Mouse (Mus musculus): Measurements from ENCODE around the gene Robo2.
"Not testable (repeated sequence)": the region's sequence is repeated elsewhere in the genome, so short reads cannot be mapped to it uniquely, and the experiment has no call there.

Robo2 gene

DNA sequence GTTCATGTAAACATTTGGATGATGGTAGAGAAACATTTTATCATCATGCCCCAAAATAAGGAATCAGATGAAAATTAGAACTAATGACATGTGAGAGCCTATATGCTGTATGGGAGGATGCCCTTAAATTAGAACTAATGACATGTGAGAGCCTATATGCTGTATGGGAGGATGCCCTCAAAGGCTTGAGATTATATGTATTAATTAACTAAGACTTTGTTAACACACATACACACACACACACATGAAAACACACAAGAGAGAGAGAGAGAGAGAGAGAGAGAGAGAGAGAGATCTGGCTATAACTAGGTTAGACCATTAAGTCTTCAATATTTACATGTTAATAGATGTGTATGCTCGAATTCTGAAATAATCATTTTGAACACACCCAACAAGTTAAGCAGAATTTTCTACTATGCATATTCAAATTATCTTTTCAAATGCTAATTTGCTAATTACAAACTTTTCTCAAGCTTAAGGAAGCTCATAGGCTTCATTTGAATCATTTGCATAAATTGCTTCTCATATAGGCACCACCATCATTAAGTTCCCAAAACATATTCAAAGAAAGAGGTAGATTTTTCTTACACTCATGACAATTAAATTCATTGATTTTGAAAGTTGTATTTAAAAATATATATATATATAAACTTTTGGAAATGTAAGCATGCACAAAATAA is 211.5 kb downstream of the Robo2 start:
- no peak for DNase-seq

DNA sequence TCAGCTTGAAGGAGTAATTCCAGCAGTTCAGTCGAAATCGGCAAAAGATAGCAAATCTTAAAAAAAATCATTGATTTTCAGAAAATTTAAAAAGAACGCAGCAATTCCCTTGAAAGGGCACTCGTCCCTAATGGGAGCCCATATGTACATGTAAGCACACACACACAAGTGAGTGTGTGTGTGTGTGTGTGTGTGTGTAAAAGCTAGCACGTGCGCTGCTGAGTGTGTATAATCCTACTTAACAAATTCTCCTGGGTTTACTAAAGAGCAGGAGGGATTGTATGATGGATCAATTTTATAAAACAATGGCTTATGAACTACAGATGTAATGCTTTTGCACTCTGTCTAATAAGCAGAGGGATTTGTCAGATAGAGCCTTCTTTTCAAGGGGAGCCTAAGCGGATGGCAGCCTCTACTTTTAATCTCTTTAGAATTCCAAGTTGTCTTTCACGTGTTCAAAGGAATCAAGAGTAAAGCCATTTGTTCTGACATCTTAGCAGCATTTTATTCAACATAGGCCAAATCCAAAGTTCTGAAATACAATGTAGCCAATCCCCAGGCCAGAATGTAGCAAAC is 218.6 kb downstream of the Robo2 start:
- no peak for DNase-seq

DNA sequence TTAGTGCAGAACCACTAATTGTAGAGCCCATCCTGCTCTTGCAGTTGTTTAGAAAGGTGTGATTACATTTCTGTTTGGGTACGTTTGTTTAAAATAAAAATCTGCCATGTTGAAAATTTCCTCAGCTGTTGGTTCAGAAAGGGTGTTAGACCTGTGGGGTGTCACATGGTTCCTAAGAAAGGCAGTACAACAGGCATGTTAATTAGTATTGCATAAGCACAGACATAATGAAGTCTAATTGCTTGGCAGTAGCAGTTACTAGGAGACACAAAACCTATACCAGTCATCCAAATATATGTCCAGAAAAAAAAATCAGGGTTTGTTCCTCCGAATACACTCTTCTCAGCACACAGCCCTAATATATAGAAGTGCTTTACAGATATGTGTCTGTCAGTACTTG is 220.0 kb downstream of the Robo2 start:
- no peak for DNase-seq

DNA sequence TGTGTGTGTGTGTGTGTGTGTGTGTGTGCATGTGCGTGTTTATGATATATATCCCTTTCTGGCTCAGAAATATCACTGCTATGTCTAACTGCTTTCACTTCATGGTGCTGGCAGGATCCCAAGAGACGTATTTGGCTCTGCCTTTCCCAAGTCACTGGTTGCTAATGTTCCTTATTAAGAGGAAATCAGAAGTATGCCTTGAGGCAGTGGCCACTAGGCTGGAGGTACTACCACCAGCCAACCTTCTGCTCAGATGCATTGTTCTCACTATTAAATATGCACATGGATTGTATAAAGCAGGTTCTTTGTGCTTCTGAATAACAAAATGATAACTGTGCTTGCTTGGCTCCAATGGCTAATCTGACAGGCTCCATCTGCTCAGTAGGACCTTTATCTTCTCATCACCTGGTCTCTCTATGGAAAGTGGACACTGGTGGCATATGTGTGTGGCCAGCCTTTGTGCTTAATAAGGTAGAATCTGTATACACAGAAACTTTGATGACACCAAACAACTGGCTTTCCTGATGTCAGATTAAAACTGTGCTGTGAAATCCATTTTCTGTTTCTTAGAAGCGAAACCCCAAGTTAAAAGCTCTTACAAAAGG is 229.0 kb downstream of the Robo2 start:
- no peak for DNase-seq

DNA sequence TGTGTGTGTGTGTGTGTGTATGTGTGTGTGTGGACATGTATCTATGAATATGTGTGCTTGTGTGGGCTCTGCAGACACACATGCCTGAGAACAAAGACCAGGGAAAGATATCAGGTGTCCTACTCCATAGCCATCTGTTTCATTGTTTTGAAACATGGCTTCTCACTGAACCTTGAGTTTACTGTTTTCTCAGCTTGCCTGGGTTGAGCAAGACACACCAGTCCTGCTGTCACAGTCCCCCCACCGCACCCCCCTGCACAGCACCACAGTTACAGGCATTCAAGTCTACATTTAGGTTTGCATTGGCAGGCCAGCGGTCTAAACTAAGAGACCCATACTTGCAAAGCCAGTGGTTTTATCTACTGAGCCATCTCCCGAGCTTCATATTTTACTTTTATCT is 239.0 kb downstream of the Robo2 start:
- no peak for DNase-seq

DNA sequence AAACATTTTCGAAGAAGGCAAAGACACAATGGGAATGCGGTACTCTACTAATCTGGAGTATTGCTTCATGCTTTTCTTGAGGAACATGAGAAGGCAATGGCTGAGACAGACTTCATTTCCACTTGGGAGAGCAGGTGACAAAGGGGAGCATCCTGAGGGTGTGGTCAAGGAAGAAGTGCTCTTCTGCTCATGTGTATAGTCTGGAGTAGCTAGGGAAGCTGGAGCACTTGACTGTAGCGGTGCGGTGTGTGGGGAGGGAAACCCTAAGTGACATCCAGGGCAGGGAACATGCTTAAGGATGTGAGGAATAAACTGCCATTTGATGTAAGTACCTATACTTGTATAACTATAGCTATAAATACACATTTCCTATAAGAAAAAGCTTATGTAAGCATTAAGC is 242.0 kb downstream of the Robo2 start:
- no peak for DNase-seq

DNA sequence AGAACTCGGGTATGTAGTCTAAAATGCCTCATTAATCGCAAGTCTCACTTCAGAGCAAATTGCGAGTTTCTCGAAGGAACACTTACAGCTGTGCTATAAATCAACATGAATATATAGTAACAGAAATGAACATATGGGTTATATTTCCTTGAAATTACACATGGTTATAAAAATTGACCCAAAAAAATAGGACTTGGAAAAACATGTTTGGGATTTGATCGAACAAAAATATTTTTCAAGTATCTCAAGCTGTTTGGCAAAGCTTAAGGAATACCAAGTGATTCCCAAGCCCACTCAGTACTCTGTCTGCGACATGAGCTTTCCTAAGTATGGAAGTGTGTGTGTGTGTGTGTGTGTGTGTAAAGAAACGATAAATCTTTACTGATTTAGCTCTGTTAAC is 242.5 kb downstream of the Robo2 start:
- no peak for DNase-seq

DNA sequence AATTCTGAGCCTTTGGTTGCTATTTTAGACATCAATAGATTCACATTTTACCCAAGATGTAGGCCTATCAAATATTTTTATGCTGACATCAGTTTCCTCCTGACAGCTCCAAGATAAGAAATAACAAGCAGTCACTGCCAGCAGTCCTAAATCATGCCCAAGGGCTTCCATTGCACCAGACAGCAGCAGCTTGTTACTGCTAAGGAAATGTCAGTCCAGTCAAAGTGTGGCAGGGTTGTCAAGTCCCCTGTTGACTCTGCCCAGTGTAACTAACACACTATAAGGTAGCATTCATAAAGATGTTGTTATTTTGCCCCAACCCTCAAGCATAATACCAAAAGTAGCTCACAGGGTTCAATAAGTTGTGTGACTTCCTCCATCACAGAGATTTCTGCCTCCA is 243.8 kb downstream of the Robo2 start:
- no peak for DNase-seq

DNA sequence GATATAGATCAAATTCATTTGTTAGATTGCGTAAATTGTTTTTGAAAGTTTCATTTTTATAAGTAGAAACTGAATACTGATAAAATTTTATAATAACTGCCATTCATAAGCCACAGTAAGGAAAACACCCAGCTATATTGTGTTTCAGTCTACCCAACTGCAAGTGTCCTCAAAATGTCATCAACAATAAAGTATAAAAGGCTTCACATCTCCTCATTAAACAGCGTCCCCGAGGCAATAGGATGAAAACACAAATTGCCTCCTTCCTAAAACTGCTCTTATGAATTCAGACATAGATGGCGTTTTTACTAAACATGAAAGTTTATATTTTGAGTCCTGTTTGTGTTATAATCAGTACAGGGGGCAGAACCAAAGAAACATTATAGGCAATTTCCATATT is 249.6 kb downstream of the Robo2 start:
- no peak for DNase-seq

DNA sequence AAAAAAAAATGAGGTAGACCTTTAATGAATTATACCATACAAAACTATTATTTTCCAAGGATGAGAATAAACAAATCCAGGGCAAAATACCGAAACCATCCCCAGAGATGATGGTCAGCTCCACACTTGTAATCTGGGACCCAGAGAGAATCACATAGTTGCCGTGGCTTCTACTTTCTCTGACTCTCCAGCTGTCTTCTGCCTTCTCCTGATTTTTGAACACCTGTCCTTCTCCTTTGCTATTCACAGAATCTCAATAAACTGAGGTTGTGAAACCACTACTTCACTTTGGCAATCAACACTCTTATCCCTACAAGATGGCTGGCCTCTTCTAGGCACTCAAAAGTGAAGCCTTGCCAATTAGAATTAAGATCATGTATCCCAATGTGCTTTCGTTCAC is 252.4 kb downstream of the Robo2 start:
- no peak for DNase-seq

DNA sequence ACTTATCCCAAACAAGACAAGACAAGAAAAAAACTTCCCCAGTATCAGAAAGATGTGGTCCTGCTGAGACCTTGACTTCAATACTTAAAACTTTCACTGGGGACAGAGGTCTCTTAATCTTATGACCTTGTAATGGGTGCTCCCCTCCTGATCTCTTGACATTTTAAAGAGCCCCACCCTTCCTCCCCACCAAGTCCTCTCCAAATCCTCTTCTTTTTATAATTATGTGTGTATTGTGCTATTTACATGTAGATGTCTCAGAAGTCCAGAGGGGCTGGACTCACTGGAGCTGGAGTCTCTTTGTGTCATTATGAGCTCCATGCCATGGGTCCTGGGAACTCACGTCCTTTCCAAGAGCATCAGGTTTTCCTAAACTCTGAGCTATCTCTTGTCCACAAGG is 275.4 kb downstream of the Robo2 start:
- no peak for DNase-seq

DNA sequence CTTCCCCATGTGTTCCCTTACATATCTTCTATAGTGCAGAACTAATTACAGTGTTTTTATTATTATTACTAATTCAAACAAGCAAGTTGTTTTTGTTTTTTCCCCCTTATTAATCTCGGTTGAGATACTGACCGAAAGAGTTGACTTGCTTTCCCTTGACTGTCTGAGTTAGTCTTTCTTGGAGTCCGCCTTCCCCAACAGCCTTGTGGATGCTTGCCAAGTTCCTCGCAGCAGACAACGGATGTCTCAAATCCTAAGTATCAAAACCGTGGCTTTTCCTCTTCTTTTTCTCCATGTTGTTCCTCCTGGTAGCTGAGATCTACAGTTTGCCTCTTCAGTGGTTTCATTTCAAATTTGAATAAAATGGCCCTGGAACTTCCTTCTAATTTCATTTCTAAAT is 278.8 kb downstream of the Robo2 start:
- DNase-seq: no peak

DNA sequence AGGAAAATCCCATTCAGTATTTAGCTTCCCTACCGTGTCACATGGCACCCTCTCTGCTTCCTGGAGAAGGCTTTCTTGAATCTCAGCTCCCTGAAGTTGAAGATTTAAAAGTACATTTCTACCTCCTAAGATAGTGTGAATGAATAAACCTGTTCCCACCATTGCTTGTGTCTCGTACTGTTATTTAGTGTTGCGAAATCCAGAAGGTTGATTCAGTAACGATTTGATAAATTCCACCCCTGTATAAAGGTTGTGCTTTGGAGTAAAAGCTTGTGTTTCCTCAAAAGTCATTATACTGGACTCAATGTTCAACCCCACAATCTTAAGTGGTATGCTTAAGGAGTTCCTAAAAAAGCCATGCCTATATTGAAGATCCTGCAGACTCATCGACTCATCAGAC is 280.3 kb downstream of the Robo2 start:
- DNase-seq: no peak

DNA sequence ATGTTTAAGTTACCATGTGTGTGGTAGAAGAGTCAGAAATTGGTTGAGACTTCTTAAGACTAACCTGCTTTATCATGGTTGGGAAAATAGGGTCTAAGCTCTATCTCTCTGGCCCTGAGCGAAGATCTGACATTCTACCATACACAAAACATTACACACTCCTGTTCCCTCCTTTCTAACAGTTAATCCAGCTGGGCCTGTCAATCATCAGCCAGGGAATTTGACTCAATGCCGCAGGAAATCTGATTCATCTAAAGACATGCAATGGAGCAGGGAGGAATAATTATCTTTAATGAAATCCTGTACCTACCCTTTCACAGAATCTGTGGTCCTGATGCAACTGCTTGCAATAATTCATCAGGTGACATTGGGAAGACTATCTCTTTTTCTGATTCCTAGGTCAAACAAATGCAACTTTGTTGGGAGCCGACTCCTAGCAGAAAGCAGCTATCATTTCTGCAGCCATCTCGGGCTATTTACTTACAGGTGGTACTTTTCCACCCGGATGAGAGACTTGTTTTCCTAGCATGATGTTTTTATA is 283.1 kb downstream of the Robo2 start:
- DNase-seq: no peak

DNA sequence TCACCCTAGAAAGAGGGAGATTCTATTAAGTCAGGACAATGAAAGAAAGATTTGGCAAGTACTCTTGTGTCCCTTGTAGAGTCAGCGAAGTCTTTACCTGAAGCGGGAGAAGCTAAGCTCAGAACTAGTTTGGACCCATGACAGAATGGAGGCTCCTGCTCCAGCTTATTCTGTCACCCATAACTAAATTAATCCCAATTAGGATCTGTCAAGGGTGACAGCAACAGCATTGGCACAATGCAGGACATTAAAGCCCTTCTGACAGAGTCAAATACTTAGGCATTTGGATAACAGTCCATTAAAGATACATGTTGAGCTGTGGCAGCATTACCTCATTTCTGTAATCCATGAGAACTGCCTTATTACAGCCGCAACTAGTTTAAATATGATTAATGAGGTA is 298.5 kb downstream of the Robo2 start:
- no peak for DNase-seq

DNA sequence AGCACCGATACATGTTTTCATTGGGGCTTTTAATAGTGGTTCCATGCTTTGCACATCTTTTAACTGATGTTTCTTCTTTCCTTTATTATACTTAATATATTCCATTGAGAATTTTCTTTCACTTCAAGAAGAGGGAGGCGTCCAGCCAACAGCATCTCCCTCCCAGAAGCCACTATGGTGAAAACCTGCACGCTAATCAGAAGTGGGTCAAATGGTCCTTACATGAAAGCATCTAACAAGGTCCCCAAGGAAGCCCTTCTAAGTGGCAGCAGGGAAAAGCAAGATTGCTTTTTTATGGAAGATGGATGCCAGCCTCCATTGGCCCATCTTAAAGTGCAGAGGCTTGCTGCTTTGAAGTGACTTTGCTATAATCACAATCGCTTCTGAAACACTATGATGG is 300.5 kb downstream of the Robo2 start:
- DNase-seq: no peak

DNA sequence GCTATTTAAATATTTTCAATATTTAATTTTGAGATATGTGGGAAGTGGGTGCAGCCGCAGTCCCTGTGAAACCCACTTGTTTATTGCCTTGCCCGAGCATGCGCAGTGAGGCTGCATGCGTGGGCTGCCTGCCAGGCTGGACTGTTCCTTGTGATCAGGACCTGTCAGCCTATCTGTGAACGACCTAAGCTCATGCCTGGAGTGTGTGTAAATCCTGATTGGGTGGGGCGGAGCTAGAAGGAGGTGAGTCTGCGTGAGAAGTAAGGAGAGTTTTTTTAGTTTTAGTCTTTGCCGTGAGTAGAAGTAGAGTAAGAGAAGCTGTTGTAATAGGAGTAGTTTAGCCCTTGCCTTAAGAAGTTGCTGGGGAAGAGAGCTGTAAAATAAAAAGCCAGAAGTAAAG is 307.2 kb downstream of the Robo2 start:
- DNase-seq: not testable (repeated sequence)

DNA sequence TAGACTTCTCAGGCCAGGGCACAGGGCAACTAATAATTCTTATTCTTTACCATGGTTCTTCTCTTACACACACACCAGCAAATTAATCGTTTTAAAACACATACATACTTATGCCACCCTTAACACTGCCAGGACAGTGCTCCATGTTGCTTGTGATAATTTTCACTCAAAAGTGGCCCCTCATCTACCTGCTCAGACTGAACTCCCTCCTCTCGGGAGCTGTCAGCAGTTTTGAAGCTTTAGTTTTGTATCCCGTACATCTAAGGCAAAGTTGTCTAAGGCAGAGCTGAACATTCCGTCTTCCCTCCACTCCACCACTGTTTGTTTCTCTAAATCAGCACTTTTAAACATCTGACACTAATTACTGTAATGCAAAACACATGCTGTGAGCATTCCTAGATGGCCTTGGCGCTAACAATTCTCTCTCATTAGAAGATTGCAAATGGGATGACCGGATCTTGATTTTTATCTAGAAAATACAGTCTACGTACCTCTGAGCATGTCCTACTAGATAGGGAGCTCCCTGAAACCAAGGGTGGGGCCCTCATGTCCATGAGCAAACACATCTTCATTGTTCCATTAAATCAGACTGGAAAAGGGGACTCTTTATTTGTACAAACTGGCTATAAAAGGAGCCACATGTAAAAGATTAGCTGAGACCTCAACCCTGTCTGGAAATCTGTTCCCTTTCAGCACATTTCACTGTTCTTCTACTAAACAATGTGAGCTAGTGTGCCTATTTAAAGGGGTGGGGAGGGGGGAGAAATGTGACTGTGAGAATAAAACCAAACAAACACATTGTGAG is 318.4 kb downstream of the Robo2 start:
- no peak for DNase-seq

DNA sequence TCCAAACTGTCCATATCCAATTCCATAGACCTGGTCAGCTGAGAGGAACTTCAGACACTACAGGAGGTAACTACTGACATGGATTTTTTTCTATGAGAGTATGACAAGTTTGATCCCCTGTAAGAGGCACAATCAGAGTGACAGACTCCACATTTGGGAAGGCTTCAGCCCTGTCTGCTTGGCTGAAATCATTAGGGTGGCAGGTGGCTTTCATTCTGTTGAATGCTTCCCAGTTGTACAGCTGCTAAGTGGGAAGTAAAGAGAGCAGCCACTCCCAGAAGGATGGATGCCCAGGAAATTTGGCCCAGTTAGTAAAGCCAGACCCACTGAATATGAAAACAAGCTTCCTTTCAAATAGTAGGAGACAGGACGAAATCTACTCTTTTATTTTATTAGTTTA is 321.7 kb downstream of the Robo2 start:
- DNase-seq: peak; percentile 81

DNA sequence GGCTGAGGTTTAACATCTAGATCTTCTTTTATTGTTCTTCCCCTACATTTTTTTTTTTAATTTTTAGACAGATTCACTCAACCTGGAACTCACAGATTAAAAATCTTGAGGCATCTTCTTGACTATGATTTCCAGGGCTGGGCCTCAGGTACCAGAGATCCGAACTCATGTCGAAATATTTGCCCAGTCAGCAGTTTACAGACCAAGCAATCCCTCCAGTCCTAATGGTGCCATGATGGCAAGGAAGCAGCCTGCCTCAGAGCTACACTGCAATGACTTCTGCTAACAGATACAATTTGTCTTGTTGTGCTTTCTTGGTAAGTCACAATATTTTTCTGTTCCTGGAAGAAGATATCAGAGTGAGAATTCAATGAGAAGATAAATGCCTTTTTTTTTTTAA is 327.4 kb downstream of the Robo2 start:
- DNase-seq: no peak

DNA sequence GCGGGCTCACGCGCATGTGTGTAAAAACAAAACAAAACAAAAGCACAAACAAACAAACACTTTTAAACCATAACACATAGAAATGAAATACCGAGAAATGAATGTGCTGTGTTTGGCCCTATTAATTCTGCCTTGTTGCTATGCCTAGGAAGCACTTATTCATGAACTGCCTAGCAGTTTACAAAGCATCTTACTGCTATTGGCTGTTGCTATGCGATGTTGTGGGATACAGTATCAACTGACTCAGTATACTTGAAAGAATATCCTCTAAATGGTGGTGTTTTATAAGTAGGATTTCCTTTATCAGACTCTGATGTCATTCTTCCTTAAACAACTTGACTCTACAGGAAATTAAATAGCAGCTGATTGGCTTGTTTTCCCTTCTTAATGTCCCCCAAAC is 339.0 kb downstream of the Robo2 start:
- DNase-seq: no peak

DNA sequence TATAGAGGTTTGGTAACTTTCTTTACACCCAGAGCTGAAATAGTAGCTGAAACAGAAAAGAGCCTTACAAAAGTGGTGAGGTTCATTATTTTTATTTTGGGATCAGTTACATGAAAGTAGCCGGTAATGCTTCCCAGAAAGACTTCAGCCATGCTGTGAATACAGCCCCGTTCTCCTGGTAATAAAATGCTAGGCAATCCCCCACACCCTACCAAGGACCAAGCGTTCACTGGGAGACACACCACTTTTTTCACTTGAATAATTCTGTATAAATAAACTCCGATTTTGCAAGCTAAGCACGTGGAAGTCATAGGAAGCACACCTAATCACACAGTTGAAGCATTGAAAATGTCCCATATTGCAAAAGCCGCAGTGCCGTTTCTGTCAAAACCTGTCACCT is 341.0 kb downstream of the Robo2 start:
- DNase-seq: no peak

DNA sequence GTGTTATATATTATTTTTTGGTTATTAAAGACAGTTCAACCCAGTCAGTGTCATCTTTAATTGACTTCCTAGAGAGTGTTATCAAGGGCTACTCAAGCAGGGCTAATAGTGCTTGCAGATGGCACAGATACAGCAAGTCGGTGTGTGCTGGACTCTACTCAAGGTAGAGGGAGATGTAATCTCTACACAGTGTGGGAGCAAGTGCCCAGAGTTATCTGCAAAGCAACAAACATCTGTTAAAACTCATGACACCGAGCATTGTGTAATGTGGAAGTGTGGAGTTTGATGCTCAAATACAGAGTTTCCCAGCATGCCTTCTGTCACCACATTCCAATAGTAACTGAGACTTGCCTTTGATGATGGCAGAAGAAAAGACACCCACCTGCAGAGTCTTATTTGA is 345.7 kb downstream of the Robo2 start:
- DNase-seq: no peak

DNA sequence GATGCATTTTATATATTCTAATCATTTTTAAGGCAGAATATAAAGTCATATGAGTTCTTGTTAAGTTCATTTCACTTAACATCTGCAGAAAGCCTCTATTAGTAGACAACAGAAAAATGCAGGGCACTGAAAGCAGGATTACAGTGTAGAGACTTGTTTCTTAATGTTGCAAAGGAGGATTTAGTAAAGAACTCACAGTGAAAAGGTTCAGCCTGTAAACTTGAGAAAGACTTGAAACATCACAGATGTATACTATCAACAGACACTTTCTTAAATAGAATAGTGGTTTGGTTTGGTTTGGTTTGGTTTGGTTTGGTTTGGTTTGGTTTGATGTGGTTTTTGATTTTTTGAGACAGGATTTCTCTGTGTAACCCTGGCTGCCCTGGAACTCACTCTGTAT is 349.7 kb downstream of the Robo2 start:
- DNase-seq: no peak
